Mouse (Mus musculus): ENCODE measurements at regions not wholly inside any gene's neighbourhood (a gene's known extent, or its start where the extent isn't known, plus 50 kb on each side); places are given as distances from the start of the nearest gene placed in this dataset.

GRCm38 (mm10) chr10:7265412-7265811 lies 53.4 kb upstream of the Cnksr3 start:
- Histone ChIP-seq H3K27me3 (replicated peaks) (no peaks in the 10 kb centered on the region), H3K36me3 (no peaks in the 10 kb centered on the region), H3K4me3 (replicated peaks) (no peak overlapping the region), H3K9me3 (no peaks in the 10 kb centered on the region), H3K4me2 (no peak overlapping the region), H3K4me1 (no peaks in the 10 kb centered on the region), H3K9ac (no peak overlapping the region), H3K27ac (no peak overlapping the region)
- 42% methylated on average over 9 of the region's 9 CpGs for WGBS
- no peak for ATAC-seq (ENCODE audit: insufficient read depth, low FRiP score, low read depth)

- Histone ChIP-seq H3K4me1 (no peaks in the 10 kb centered on the region), H3K9ac (no peak overlapping the region), H3K9me3 (no peaks in the 10 kb centered on the region), H3K4me2 (no peak overlapping the region), H3K27me3 (replicated peaks) (no peaks in the 10 kb centered on the region), H3K4me3 (replicated peaks) (no peak overlapping the region), H3K36me3 (no peaks in the 10 kb centered on the region), H3K27ac (no peak overlapping the region)
- no peak for ATAC-seq (ENCODE audit: insufficient read depth, low FRiP score, low read depth)
- 87% methylated on average over 4 of the region's 4 CpGs for WGBS
Measured at GRCm38 (mm10) chr10:7264721-7265120, 52.7 kb upstream of the Cnksr3 start.

Measured in stomach, embryonic 15.5 days (tissue).